Mouse (Mus musculus): ENCODE measurements at regions not wholly inside any gene's neighbourhood (a gene's known extent, or its start where the extent isn't known, plus 50 kb on each side); places are given as distances from the start of the nearest gene placed in this dataset.

GRCm38 (mm10) chr7:124868133-124868603, 576.3 kb upstream of the Kdm8 start:
- no peak overlapping the region for H3K4me3 ChIP-seq (ENCODE audit: insufficient read depth, low read length)
- H3K4me1 ChIP-seq (ENCODE audit: control insufficient read depth, insufficient read depth, low read length): no peaks in the 10 kb centered on the region
- TF ChIP-seq CTCF (IDR thresholded peaks at IDR 0.05; ENCODE audit: extremely low read depth, insufficient read depth, low read length) (no peak), POLR2A (IDR thresholded peaks at IDR 0.05; ENCODE audit: extremely low read depth, insufficient read depth, low read length) (no peak)
- H3K27ac ChIP-seq (ENCODE audit: insufficient read depth, low read length): no peak overlapping the region

- Histone ChIP-seq H3K27ac (ENCODE audit: insufficient read depth, low read length) (no peak overlapping the region), H3K4me3 (ENCODE audit: insufficient read depth, low read length) (no peak overlapping the region), H3K4me1 (ENCODE audit: control insufficient read depth, insufficient read depth, low read length) (no peaks in the 10 kb centered on the region)
- TF ChIP-seq CTCF (IDR thresholded peaks at IDR 0.05; ENCODE audit: extremely low read depth, insufficient read depth, low read length): no peak
- TF ChIP-seq POLR2A (IDR thresholded peaks at IDR 0.05; ENCODE audit: extremely low read depth, insufficient read depth, low read length): no peak
Observed at GRCm38 (mm10) chr7:124868621-124869020, 575.9 kb upstream of the Kdm8 start.

GRCm38 (mm10) chr7:124880771-124881170, 563.7 kb upstream of the Kdm8 start:
- no peak overlapping the region for H3K4me3 ChIP-seq (ENCODE audit: insufficient read depth, low read length)
- no peaks in the 10 kb centered on the region for H3K4me1 ChIP-seq (ENCODE audit: control insufficient read depth, insufficient read depth, low read length)
- H3K27ac ChIP-seq (ENCODE audit: insufficient read depth, low read length): no peak overlapping the region
- TF ChIP-seq CTCF (IDR thresholded peaks at IDR 0.05; ENCODE audit: extremely low read depth, insufficient read depth, low read length) (no peak), POLR2A (IDR thresholded peaks at IDR 0.05; ENCODE audit: extremely low read depth, insufficient read depth, low read length) (no peak)

GRCm38 (mm10) chr7:124907233-124907632, 537.2 kb upstream of the Kdm8 start:
- Histone ChIP-seq H3K4me3 (ENCODE audit: insufficient read depth, low read length) (no peak overlapping the region), H3K4me1 (ENCODE audit: control insufficient read depth, insufficient read depth, low read length) (peaks cover 2% of the 10 kb centered on the region), H3K27ac (ENCODE audit: insufficient read depth, low read length) (peak overlapping the region; percentile 7; the same call in 1 of the 2 replicates)
- TF ChIP-seq POLR2A (IDR thresholded peaks at IDR 0.05; ENCODE audit: extremely low read depth, insufficient read depth, low read length) (no peak), CTCF (IDR thresholded peaks at IDR 0.05; ENCODE audit: extremely low read depth, insufficient read depth, low read length) (no peak)

- peak overlapping the region; percentile 7; the same call in 1 of the 2 replicates for H3K27ac ChIP-seq (ENCODE audit: insufficient read depth, low read length)
- TF ChIP-seq POLR2A (IDR thresholded peaks at IDR 0.05; ENCODE audit: extremely low read depth, insufficient read depth, low read length) (0 out of 2 replicates have a peak, but pooled peaks have one; percentile 18), CTCF (IDR thresholded peaks at IDR 0.05; ENCODE audit: extremely low read depth, insufficient read depth, low read length) (no peak)
- peaks cover 2% of the 10 kb centered on the region for H3K4me1 ChIP-seq (ENCODE audit: control insufficient read depth, insufficient read depth, low read length)
- H3K4me3 ChIP-seq (ENCODE audit: insufficient read depth, low read length): no peak overlapping the region
Observed at GRCm38 (mm10) chr7:124907662-124908296, 536.7 kb upstream of the Kdm8 start.

- Histone ChIP-seq H3K27ac (ENCODE audit: insufficient read depth, low read length) (no peak overlapping the region), H3K4me3 (ENCODE audit: insufficient read depth, low read length) (no peak overlapping the region), H3K4me1 (ENCODE audit: control insufficient read depth, insufficient read depth, low read length) (no peaks in the 10 kb centered on the region)
- TF ChIP-seq CTCF (IDR thresholded peaks at IDR 0.05; ENCODE audit: extremely low read depth, insufficient read depth, low read length) (no peak), POLR2A (IDR thresholded peaks at IDR 0.05; ENCODE audit: extremely low read depth, insufficient read depth, low read length) (no peak)
Observed at GRCm38 (mm10) chr7:124914061-124914460, 530.4 kb upstream of the Kdm8 start.

GRCm38 (mm10) chr7:124914479-124914878, 530.0 kb upstream of the Kdm8 start:
- H3K4me3 ChIP-seq (ENCODE audit: insufficient read depth, low read length): no peak overlapping the region
- no peak for TF ChIP-seq POLR2A (IDR thresholded peaks at IDR 0.05; ENCODE audit: extremely low read depth, insufficient read depth, low read length)
- TF ChIP-seq CTCF (IDR thresholded peaks at IDR 0.05; ENCODE audit: extremely low read depth, insufficient read depth, low read length): no peak
- H3K27ac ChIP-seq (ENCODE audit: insufficient read depth, low read length): no peak overlapping the region
- no peaks in the 10 kb centered on the region for H3K4me1 ChIP-seq (ENCODE audit: control insufficient read depth, insufficient read depth, low read length)

- Histone ChIP-seq H3K27ac (ENCODE audit: insufficient read depth, low read length) (no peak overlapping the region), H3K4me1 (ENCODE audit: control insufficient read depth, insufficient read depth, low read length) (no peaks in the 10 kb centered on the region), H3K4me3 (ENCODE audit: insufficient read depth, low read length) (no peak overlapping the region)
- TF ChIP-seq POLR2A (IDR thresholded peaks at IDR 0.05; ENCODE audit: extremely low read depth, insufficient read depth, low read length): no peak
- TF ChIP-seq CTCF (IDR thresholded peaks at IDR 0.05; ENCODE audit: extremely low read depth, insufficient read depth, low read length): no peak
Observed at GRCm38 (mm10) chr7:124914972-124915371, 529.5 kb upstream of the Kdm8 start.

- no peak overlapping the region for H3K4me3 ChIP-seq (ENCODE audit: insufficient read depth, low read length)
- H3K4me1 ChIP-seq (ENCODE audit: control insufficient read depth, insufficient read depth, low read length): no peaks in the 10 kb centered on the region
- TF ChIP-seq POLR2A (IDR thresholded peaks at IDR 0.05; ENCODE audit: extremely low read depth, insufficient read depth, low read length) (no peak), CTCF (IDR thresholded peaks at IDR 0.05; ENCODE audit: extremely low read depth, insufficient read depth, low read length) (no peak)
- H3K27ac ChIP-seq (ENCODE audit: insufficient read depth, low read length): no peak overlapping the region
Observed at GRCm38 (mm10) chr7:124915637-124916036, 528.8 kb upstream of the Kdm8 start.

GRCm38 (mm10) chr7:124917606-124918120, 526.8 kb upstream of the Kdm8 start:
- TF ChIP-seq CTCF (IDR thresholded peaks at IDR 0.05; ENCODE audit: extremely low read depth, insufficient read depth, low read length) (no peak), POLR2A (IDR thresholded peaks at IDR 0.05; ENCODE audit: extremely low read depth, insufficient read depth, low read length) (no peak)
- Histone ChIP-seq H3K27ac (ENCODE audit: insufficient read depth, low read length) (no peak overlapping the region), H3K4me1 (ENCODE audit: control insufficient read depth, insufficient read depth, low read length) (no peaks in the 10 kb centered on the region), H3K4me3 (ENCODE audit: insufficient read depth, low read length) (no peak overlapping the region)

All from cortical plate, adult 2 months (tissue).